Mouse (Mus musculus) cortical plate, adult 2 months (tissue): ENCODE measurements around the gene Pex11b.

Experiments used
- CTCF ChIP-seq: fragments of 200-500 bp; IDR thresholded peaks from 2 replicates; pipeline ENCODE4 v1.5.1; 2011; ENCODE audit warnings: mild to moderate bottlenecking, control low read depth, low read length; ENCODE audit not compliant: insufficient read depth; ENCODE audit errors: extremely low read depth
- POLR2A ChIP-seq: fragments of 200-500 bp; IDR thresholded peaks from 2 replicates; pipeline ENCODE4 v1.6.1; 2011; ENCODE audit warnings: mild to moderate bottlenecking, low read length, control low read depth; ENCODE audit not compliant: insufficient read depth; ENCODE audit errors: extremely low read depth

- TF ChIP-seq CTCF (no peak), POLR2A (no peak)
Measured at GRCm38 (mm10) chr3:96680269-96680956, 45.2 kb downstream of the Pex11b start.
